Mouse (Mus musculus) thymus, postnatal 0 days (tissue): Measurements from ENCODE around the gene Gps1. TPM values are rescaled to one million over a fixed set of nuclear protein-coding genes. Genes with fewer than 3 reads are reported as not detected.

Experiments
- polyA plus RNA-seq: library from polyadenylated mRNA; unstranded; fragments of >200 nt; fragmentation: Nextera tagmentation; extraction: Ambion mirVana; gene quantifications from 2 replicates; pipeline ENCODE4 v1.2.1, GENCODE M21; 2015

The Gps1 gene
- polyA plus RNA-seq, 1 experiment from 2014 or later = 130 TPM

Other genes starting within 250 kb of the Gps1 start
- 179 and 196 TPM in 2 replicates for gene Mcrip1, start 234.5 kb upstream of the Gps1 start, polyA plus RNA-seq
- 13.7 and 17.1 TPM in 2 replicates for gene Ppp1r27, start 233.1 kb upstream of the Gps1 start, polyA plus RNA-seq
- gene P4hb, start 211.0 kb upstream of the Gps1 start, polyA plus RNA-seq = 254 and 290 TPM in 2 replicates
- 553 and 615 TPM in 2 replicates for gene Arhgdia, start 202.6 kb upstream of the Gps1 start, polyA plus RNA-seq
- 571 and 587 TPM in 2 replicates for gene Alyref, start 185.9 kb upstream of the Gps1 start, polyA plus RNA-seq
- gene Anapc11, start 185.9 kb upstream of the Gps1 start, polyA plus RNA-seq = 158 and 179 TPM in 2 replicates
- gene Npb, start 175.8 kb upstream of the Gps1 start, polyA plus RNA-seq = 1.6 and 2.1 TPM in 2 replicates
- 113 and 114 TPM in 2 replicates for gene Pcyt2, start 166.3 kb upstream of the Gps1 start, polyA plus RNA-seq
- 100 and 108 TPM in 2 replicates for gene Sirt7, start 159.0 kb upstream of the Gps1 start, polyA plus RNA-seq
- 16.5 and 18.7 TPM in 2 replicates for gene Mafg, start 150.7 kb upstream of the Gps1 start, polyA plus RNA-seq
- gene Pycr1, start 140.5 kb upstream of the Gps1 start, polyA plus RNA-seq = 1.7 and 2.9 TPM in 2 replicates
- gene Myadml2, start 136.1 kb upstream of the Gps1 start, polyA plus RNA-seq = 0.56 and 0.86 TPM in 2 replicates
- gene Notum, start 123.1 kb upstream of the Gps1 start, polyA plus RNA-seq = 0.18 TPM in 1 of 2 replicates, not detected in the other
- 116 and 120 TPM in 2 replicates for gene Aspscr1, start 111.3 kb upstream of the Gps1 start, polyA plus RNA-seq
- 191 and 212 TPM in 2 replicates for gene Cenpx, start 70.5 kb upstream of the Gps1 start, polyA plus RNA-seq
- gene Lrrc45, start 70.3 kb upstream of the Gps1 start, polyA plus RNA-seq = 32.6 and 33.5 TPM in 2 replicates
- gene Rac3, start 62.8 kb upstream of the Gps1 start, polyA plus RNA-seq = 16.6 and 17.4 TPM in 2 replicates
- 78.7 and 80.4 TPM in 2 replicates for gene Dcxr, start 57.0 kb upstream of the Gps1 start, polyA plus RNA-seq
- 179 and 229 TPM in 2 replicates for gene Cbr2, start 52.2 kb upstream of the Gps1 start, polyA plus RNA-seq
- gene Hmga1b, start 21.5 kb upstream of the Gps1 start, polyA plus RNA-seq = 9.7 and 11.5 TPM in 2 replicates
- 23.7 and 30.1 TPM in 2 replicates for gene Rfng, start 65 bp upstream of the Gps1 start, polyA plus RNA-seq
- gene Dus1l, start 12.1 kb downstream of the Gps1 start, polyA plus RNA-seq = 87.0 and 92.2 TPM in 2 replicates
- 22.3 and 25.3 TPM in 2 replicates for gene Fasn, start 40.3 kb downstream of the Gps1 start, polyA plus RNA-seq
- 1.9 and 2.2 TPM in 2 replicates for gene Ccdc57, start 148.6 kb downstream of the Gps1 start, polyA plus RNA-seq
- gene Slc16a3, start 164.2 kb downstream of the Gps1 start, polyA plus RNA-seq = 5.2 and 5.5 TPM in 2 replicates
- 77.6 and 85.8 TPM in 2 replicates for gene Csnk1d, start 207.1 kb downstream of the Gps1 start, polyA plus RNA-seq